ENCODE assay signal across 25 mouse cellular contexts in genomic region chr3:110340067-110340466, GRCm38 (mm10).
DNase-seq lines count a peak whose midpoint lies in the region; ATAC-seq lines count a peak whose summit lies in the region.
"Had no signal": no experiment of that assay in that cellular context is flagged by ENCODE, and none has a peak within 500 bp of the region (broad histone marks: within the 10 kb centered on the region; RNA-seq: fewer than 3 reads in every experiment).

No protein-coding gene starts in this region.

- H3K9ac ChIP-seq in forebrain, embryonic 13.5 days, result no peak overlapping the region
- H3K9ac ChIP-seq in forebrain, embryonic 15.5 days (replicated peaks), result no peak overlapping the region
- no peak overlapping the region for H3K9ac ChIP-seq in forebrain, embryonic 12.5 days
- no peak overlapping the region for H3K9ac ChIP-seq in heart, embryonic 12.5 days
- H3K9ac ChIP-seq: embryonic facial prominence, embryonic 13.5 days; embryonic facial prominence, embryonic 15.5 days had no signal

- no peak overlapping the region for H3K4me2 ChIP-seq in forebrain, embryonic 13.5 days
- H3K4me2 ChIP-seq in forebrain, embryonic 15.5 days (replicated peaks), result no peak overlapping the region
- H3K4me2 ChIP-seq in forebrain, embryonic 12.5 days, result no peak overlapping the region
- no peak overlapping the region for H3K4me2 ChIP-seq in heart, embryonic 12.5 days
- H3K4me2 ChIP-seq: embryonic facial prominence, embryonic 13.5 days; embryonic facial prominence, embryonic 15.5 days had no signal

- ATAC-seq in forebrain, embryonic 13.5 days, result peak; percentile 41; the same call in 1 of the 2 replicates
- ATAC-seq in forebrain, embryonic 15.5 days (replicated peaks), result 0 out of 2 replicates have a peak, but pooled peaks have one; percentile 48
- no peak for ATAC-seq in forebrain, embryonic 12.5 days (ENCODE audit: low FRiP score)
- no peak for ATAC-seq in heart, embryonic 12.5 days (ENCODE audit: insufficient number of reproducible peaks, low FRiP score)
- ATAC-seq: activated CD4-positive, CD25-positive, alpha-beta regulatory T cell, adult 4 months; CD4-positive, CD25-positive, alpha-beta regulatory T cell, adult 4 months; Patski had no signal

- 75% methylated on average over 2 of the region's 2 CpGs for WGBS in forebrain, embryonic 13.5 days
- 91% methylated on average over 2 of the region's 2 CpGs for WGBS in forebrain, embryonic 10.5 days
- WGBS in forebrain, embryonic 15.5 days, result 53% methylated on average over 2 of the region's 2 CpGs
- 87% methylated on average over 2 of the region's 2 CpGs for WGBS in forebrain, embryonic 12.5 days
- 77% methylated on average over 2 of the region's 2 CpGs for WGBS in heart, embryonic 12.5 days

- H3K27me3 ChIP-seq in forebrain, embryonic 13.5 days, result no peaks in the 10 kb centered on the region
- H3K27me3 ChIP-seq in forebrain, embryonic 10.5 days (ENCODE audit: poor library complexity, severe bottlenecking), result no peaks in the 10 kb centered on the region
- H3K27me3 ChIP-seq in forebrain, embryonic 15.5 days, result no peaks in the 10 kb centered on the region
- H3K27me3 ChIP-seq in forebrain, embryonic 12.5 days, result no peaks in the 10 kb centered on the region
- H3K27me3 ChIP-seq in heart, embryonic 12.5 days (replicated peaks), result no peaks in the 10 kb centered on the region
- H3K27me3 ChIP-seq: CH12.LX; embryonic facial prominence, embryonic 13.5 days; embryonic facial prominence, embryonic 15.5 days had no signal

- no peaks in the 10 kb centered on the region for H3K36me3 ChIP-seq in forebrain, embryonic 13.5 days (ENCODE audit: poor library complexity, severe bottlenecking)
- H3K36me3 ChIP-seq in forebrain, embryonic 10.5 days (replicated peaks), result no peaks in the 10 kb centered on the region
- no peaks in the 10 kb centered on the region for H3K36me3 ChIP-seq in forebrain, embryonic 15.5 days
- no peaks in the 10 kb centered on the region for H3K36me3 ChIP-seq in forebrain, embryonic 12.5 days (replicated peaks)
- no peaks in the 10 kb centered on the region for H3K36me3 ChIP-seq in heart, embryonic 12.5 days
- H3K36me3 ChIP-seq: embryonic facial prominence, embryonic 13.5 days; embryonic facial prominence, embryonic 15.5 days; G1E had no signal

- no peak for DNase-seq in forebrain, embryonic 10.5 days (ENCODE audit: extremely low spot score, low spot score)
- DNase-seq in heart, adult 11 months, result peak; percentile 16
- DNase-seq: adrenal gland, adult 8-10 months; adrenal gland, postnatal 14 days; adrenal gland, postnatal 36 days; B cell, adult 2 months; cerebellum, adult 11 months; cerebellum, adult 18-20 months; cerebellum, adult 8-10 months; cerebellum, adult 9-11 months; cerebellum, postnatal 14 days; cerebellum, postnatal 36 days; embryo, embryonic 11 days had no signal

- no peaks in the 10 kb centered on the region for H3K9me3 ChIP-seq in forebrain, embryonic 13.5 days (replicated peaks)
- no peaks in the 10 kb centered on the region for H3K9me3 ChIP-seq in forebrain, embryonic 10.5 days
- H3K9me3 ChIP-seq in forebrain, embryonic 15.5 days, result no peaks in the 10 kb centered on the region
- no peaks in the 10 kb centered on the region for H3K9me3 ChIP-seq in forebrain, embryonic 12.5 days
- H3K9me3 ChIP-seq in heart, embryonic 12.5 days (replicated peaks), result no peaks in the 10 kb centered on the region
- H3K9me3 ChIP-seq: embryonic facial prominence, embryonic 13.5 days; embryonic facial prominence, embryonic 15.5 days; G1E had no signal

- H3K27ac ChIP-seq in forebrain, embryonic 13.5 days, result no peak overlapping the region
- H3K27ac ChIP-seq in forebrain, embryonic 10.5 days, result no peak overlapping the region
- no peak overlapping the region for H3K27ac ChIP-seq in forebrain, embryonic 15.5 days (replicated peaks)
- H3K27ac ChIP-seq in forebrain, embryonic 12.5 days, result no peak overlapping the region
- H3K27ac ChIP-seq in heart, embryonic 12.5 days (ENCODE audit: poor library complexity, severe bottlenecking), result no peak overlapping the region
- H3K27ac ChIP-seq: embryonic facial prominence, embryonic 13.5 days; embryonic facial prominence, embryonic 15.5 days had no signal

- H3K4me1 ChIP-seq in forebrain, embryonic 13.5 days, result no peaks in the 10 kb centered on the region
- H3K4me1 ChIP-seq in forebrain, embryonic 10.5 days, result no peaks in the 10 kb centered on the region
- 0 out of 2 replicates have a peak, but pooled peaks cover 5% of the 10 kb centered on the region for H3K4me1 ChIP-seq in forebrain, embryonic 15.5 days
- no peaks in the 10 kb centered on the region for H3K4me1 ChIP-seq in forebrain, embryonic 12.5 days
- no peaks in the 10 kb centered on the region for H3K4me1 ChIP-seq in heart, embryonic 12.5 days (replicated peaks)
- H3K4me1 ChIP-seq: embryonic facial prominence, embryonic 13.5 days; embryonic facial prominence, embryonic 15.5 days had no signal

- H3K4me3 ChIP-seq in forebrain, embryonic 13.5 days, result no peak overlapping the region
- H3K4me3 ChIP-seq in forebrain, embryonic 10.5 days, result no peak overlapping the region
- H3K4me3 ChIP-seq in forebrain, embryonic 15.5 days, result no peak overlapping the region
- H3K4me3 ChIP-seq in forebrain, embryonic 12.5 days (replicated peaks), result no peak overlapping the region
- H3K4me3 ChIP-seq in heart, embryonic 12.5 days, result no peak overlapping the region
- H3K4me3 ChIP-seq: embryonic facial prominence, embryonic 13.5 days; embryonic facial prominence, embryonic 15.5 days; erythroblast, embryonic 14.5 days had no signal

Comparison
In these comparisons a context has a peak if more than half of its experiments do, and no peak if none do; other contexts are left out.
1. ATAC-seq: peak in forebrain, embryonic 13.5 days (single experiment) and forebrain, embryonic 15.5 days (single experiment); none in forebrain, embryonic 12.5 days (single experiment) and heart, embryonic 12.5 days (single experiment).